Mouse (Mus musculus): ENCODE measurements at regions not wholly inside any gene's neighbourhood (a gene's known extent, or its start where the extent isn't known, plus 50 kb on each side); places are given as distances from the start of the nearest gene placed in this dataset.

- peak; percentile 80 for DNase-seq (ENCODE audit: inconsistent ontology term)
Measured at GRCm38 (mm10) chr6:66224164-66224903, 271.9 kb downstream of the 4930544G11Rik start.

- DNase-seq (ENCODE audit: inconsistent ontology term), result no peak
Measured at GRCm38 (mm10) chr6:66236368-66236767, 284.0 kb downstream of the 4930544G11Rik start.

- DNase-seq (ENCODE audit: inconsistent ontology term), result no peak
Measured at GRCm38 (mm10) chr6:66255378-66255777, 279.8 kb upstream of the Mad2l1 start.

- DNase-seq (ENCODE audit: inconsistent ontology term), result no peak
Measured at GRCm38 (mm10) chr6:66263429-66263828, 271.8 kb upstream of the Mad2l1 start.

- DNase-seq (ENCODE audit: inconsistent ontology term), result no peak
Measured at GRCm38 (mm10) chr6:66263918-66264317, 271.3 kb upstream of the Mad2l1 start.

GRCm38 (mm10) chr6:66268427-66268826 lies 266.8 kb upstream of the Mad2l1 start:
- DNase-seq (ENCODE audit: inconsistent ontology term), result no peak

- DNase-seq (ENCODE audit: inconsistent ontology term), result no peak
Measured at GRCm38 (mm10) chr6:66271414-66272206, 263.6 kb upstream of the Mad2l1 start.

- DNase-seq (ENCODE audit: inconsistent ontology term), result no peak
Measured at GRCm38 (mm10) chr6:66272216-66272615, 263.0 kb upstream of the Mad2l1 start.

GRCm38 (mm10) chr6:66274737-66275136 lies 260.5 kb upstream of the Mad2l1 start:
- DNase-seq (ENCODE audit: inconsistent ontology term), result no peak

GRCm38 (mm10) chr6:66280701-66281100 lies 254.5 kb upstream of the Mad2l1 start:
- no peak for DNase-seq (ENCODE audit: inconsistent ontology term)

- no peak for DNase-seq (ENCODE audit: inconsistent ontology term)
Measured at GRCm38 (mm10) chr6:66282566-66283115, 252.5 kb upstream of the Mad2l1 start.

- no peak for DNase-seq (ENCODE audit: inconsistent ontology term)
Measured at GRCm38 (mm10) chr6:66283521-66283920, 251.7 kb upstream of the Mad2l1 start.

GRCm38 (mm10) chr6:66287607-66288006 lies 247.6 kb upstream of the Mad2l1 start:
- DNase-seq (ENCODE audit: inconsistent ontology term), result no peak

- DNase-seq (ENCODE audit: inconsistent ontology term), result no peak
Measured at GRCm38 (mm10) chr6:66289196-66289595, 246.0 kb upstream of the Mad2l1 start.

GRCm38 (mm10) chr6:66291576-66291975 lies 243.6 kb upstream of the Mad2l1 start:
- peak; percentile 73 for DNase-seq (ENCODE audit: inconsistent ontology term)

- DNase-seq (ENCODE audit: inconsistent ontology term), result no peak
Measured at GRCm38 (mm10) chr6:66298056-66298455, 237.1 kb upstream of the Mad2l1 start.

GRCm38 (mm10) chr6:66300189-66300588 lies 235.0 kb upstream of the Mad2l1 start:
- DNase-seq (ENCODE audit: inconsistent ontology term), result no peak

GRCm38 (mm10) chr6:66344848-66345247 lies 190.3 kb upstream of the Mad2l1 start:
- no peak for DNase-seq (ENCODE audit: inconsistent ontology term)

- no peak for DNase-seq (ENCODE audit: inconsistent ontology term)
Measured at GRCm38 (mm10) chr6:66347356-66347755, 187.8 kb upstream of the Mad2l1 start.

- DNase-seq (ENCODE audit: inconsistent ontology term), result peak; percentile 92
Measured at GRCm38 (mm10) chr6:66361130-66361529, 174.1 kb upstream of the Mad2l1 start.

- peak; percentile 46 for DNase-seq (ENCODE audit: inconsistent ontology term)
Measured at GRCm38 (mm10) chr6:66367263-66367662, 167.9 kb upstream of the Mad2l1 start.

GRCm38 (mm10) chr6:66381279-66381934 lies 153.8 kb upstream of the Mad2l1 start:
- DNase-seq (ENCODE audit: inconsistent ontology term), result no peak
